Mouse (Mus musculus) cerebellum, postnatal 10 days (tissue): ENCODE measurements around the gene Ckmt2.
A peak's percentile ranks its signal among the peaks of the same experiment; 100 is the strongest.

ENCODE experiments used
- DNase-seq, 2 experiments: peaks; one replicate each; pipeline ENCODE4 v3.0.0; 2021; ENCODE audit warnings: mixed read lengths in 2 of 2

The Ckmt2 gene

GRCm38 (mm10) chr13:91876741-91877349 is at the start of gene Ckmt2:
TSS of gene Ckmt2 (minus strand) at chr13:91876885.
- no peak for DNase-seq

- DNase-seq, result no peak
Measured at GRCm38 (mm10) chr13:91921010-91921409, 44.3 kb upstream of the Ckmt2 start.

- no peak for DNase-seq
Measured at GRCm38 (mm10) chr13:91918764-91919163, 42.1 kb upstream of the Ckmt2 start.

GRCm38 (mm10) chr13:91917835-91918234 is 41.1 kb upstream of the Ckmt2 start:
- no peak for DNase-seq

- DNase-seq, result no peak
Measured at GRCm38 (mm10) chr13:91916308-91916707, 39.6 kb upstream of the Ckmt2 start.

GRCm38 (mm10) chr13:91915582-91916239 is 39.0 kb upstream of the Ckmt2 start:
- DNase-seq, result peak; percentile 28 to 36

GRCm38 (mm10) chr13:91915192-91915581 is 38.5 kb upstream of the Ckmt2 start:
- no peak for DNase-seq

- DNase-seq, result no peak
Measured at GRCm38 (mm10) chr13:91911652-91912051, 35.0 kb upstream of the Ckmt2 start.

- DNase-seq, result no peak
Measured at GRCm38 (mm10) chr13:91911211-91911610, 34.5 kb upstream of the Ckmt2 start.

GRCm38 (mm10) chr13:91908202-91908980 is 31.7 kb upstream of the Ckmt2 start:
- peak; percentile 88 to 89 for DNase-seq

- no peak for DNase-seq
Measured at GRCm38 (mm10) chr13:91906338-91906737, 29.7 kb upstream of the Ckmt2 start.

- DNase-seq, result no peak
Measured at GRCm38 (mm10) chr13:91896476-91896875, 19.8 kb upstream of the Ckmt2 start.

- peak; percentile 14 to 26 for DNase-seq
Measured at GRCm38 (mm10) chr13:91893132-91893531, 16.4 kb upstream of the Ckmt2 start.

GRCm38 (mm10) chr13:91890031-91890619 is 13.4 kb upstream of the Ckmt2 start:
- no peak for DNase-seq

- no peak for DNase-seq
Measured at GRCm38 (mm10) chr13:91884714-91885386, 8.2 kb upstream of the Ckmt2 start.

- DNase-seq, result peak; percentile 75 to 80
Measured at GRCm38 (mm10) chr13:91881837-91882480, 5.3 kb upstream of the Ckmt2 start.

GRCm38 (mm10) chr13:91880256-91880655 is 3.6 kb upstream of the Ckmt2 start:
- DNase-seq, result no peak

GRCm38 (mm10) chr13:91877996-91878395 is 1.3 kb upstream of the Ckmt2 start:
- no peak for DNase-seq

GRCm38 (mm10) chr13:91877350-91877749 is 665 bp upstream of the Ckmt2 start:
- no peak for DNase-seq

GRCm38 (mm10) chr13:91875581-91875980 is 1.1 kb downstream of the Ckmt2 start:
- no peak for DNase-seq

GRCm38 (mm10) chr13:91874565-91874964 is 2.1 kb downstream of the Ckmt2 start:
- DNase-seq, result peak in 1 of 2 experiments; percentile 11

GRCm38 (mm10) chr13:91873734-91874329 is 2.9 kb downstream of the Ckmt2 start:
- DNase-seq, result no peak
